Mouse (Mus musculus) lung, embryonic 14.5 days (tissue): ENCODE data around the gene Xpc. TPM values are rescaled to one million over a fixed set of nuclear protein-coding genes. Genes with fewer than 3 reads are reported as not detected.
"Not testable (repeated sequence)": the region's sequence is repeated elsewhere in the genome, so short reads cannot be mapped to it uniquely, and the experiment has no call there.

Source experiments
- ATAC-seq: fragments of 200-750 bp; cut with Nextera tagmentation; 2 replicates; pipeline ENCODE4 v1.8.0; 2017; ENCODE audit warnings: mild to moderate bottlenecking, moderate TSS enrichment, moderate library complexity; ENCODE audit not compliant: insufficient read depth
- DNase-seq: peaks from one replicate; pipeline ENCODE4 v3.0.0-alpha.2; 2015
- H3K27ac ChIP-seq: fragments of 300-500 bp; sonication (generic); 2 replicates; pipeline ENCODE4 v1.5.1; 2014; ENCODE audit warnings: low read depth, mild to moderate bottlenecking, moderate library complexity
- H3K27me3 ChIP-seq: fragments of 300-500 bp; sonication (generic); 2 replicates; pipeline ENCODE4 v1.6.1; 2014; ENCODE audit warnings: low read length, control low read depth; ENCODE audit not compliant: insufficient read depth
- H3K36me3 ChIP-seq: fragments of 300-500 bp; sonication (generic); 2 replicates; pipeline ENCODE4 v1.6.1; 2014; ENCODE audit warnings: control low read depth; ENCODE audit not compliant: insufficient read depth
- H3K4me1 ChIP-seq: fragments of 300-500 bp; sonication (generic); 2 replicates; pipeline ENCODE4 v1.6.1; 2014; ENCODE audit warnings: antibody characterized with exemption, control low read depth; ENCODE audit not compliant: insufficient read depth
- H3K4me2 ChIP-seq: fragments of 300-500 bp; sonication (generic); 2 replicates; pipeline ENCODE4 v1.6.1; 2014; ENCODE audit warnings: mild to moderate bottlenecking
- H3K4me3 ChIP-seq: fragments of 300-500 bp; sonication (generic); 2 replicates; pipeline ENCODE4 v1.5.1; 2014; ENCODE audit warnings: low read depth, low read length
- H3K9ac ChIP-seq: fragments of 300-500 bp; sonication (generic); 2 replicates; pipeline ENCODE4 v1.6.1; 2014
- H3K9me3 ChIP-seq: fragments of 300-500 bp; sonication (generic); 2 replicates; pipeline ENCODE4 v1.6.1; 2016; ENCODE audit warnings: low read depth, low read length, control low read depth
- CTCF ChIP-seq: IDR thresholded peaks from 2 replicates; pipeline ENCODE4 v1.5.1; 2016; ENCODE audit warnings: antibody characterized with exemption, low read depth
- WGBS: fragments of 180-500 bp; shearing (Covaris S2); extraction: QIAGEN DNeasy Blood & Tissue Kit; methylation state at CpG from one replicate; pipeline ENCODE4 v1.1.7; 2014; 5-methylcytosine and 5-hydroxymethylcytosine counted together
- polyA plus RNA-seq: library from polyadenylated mRNA; unstranded; fragments of >200 nt; fragmentation: Nextera tagmentation; extraction: Ambion mirVana; gene quantifications from 2 replicates; pipeline ENCODE4 v1.2.1, GENCODE M21; 2014

Gene Xpc
- polyA plus RNA-seq, 1 experiment from 2014 or later = 15.4 TPM

GRCm38 (mm10) chr6:91472868-91473804 lies 42.6 kb downstream of the Xpc start, which contains the start of the genes Chchd4 and Tmem43:
Chchd4 (minus strand) TSS chr6:91473546.
Tmem43 (plus strand) TSS chr6:91473703.
- H3K9ac ChIP-seq = peak within 1 kb of the TSS; percentile 83
- peaks cover 31% of the 10 kb centered on the region for H3K36me3 ChIP-seq
- DNase-seq (peak; percentile 100), ATAC-seq (peak; percentile 97)
- under 1% methylated on average over 74 of the region's 74 CpGs for WGBS
- H3K9me3 ChIP-seq = no peaks in the 10 kb centered on the region
- peak within 1 kb of the TSS; percentile 83 for H3K4me3 ChIP-seq
- H3K4me2 ChIP-seq = peak within 1 kb of the TSS; percentile 88
- TF ChIP-seq CTCF = no peak
- H3K27me3 ChIP-seq = no peaks in the 10 kb centered on the region
- H3K4me1 ChIP-seq = peaks cover 7% of the 10 kb centered on the region; the same call in 1 of the 2 replicates
- peak within 1 kb of the TSS; percentile 83; the same call in 1 of the 2 replicates for H3K27ac ChIP-seq

GRCm38 (mm10) chr6:91472319-91472718 lies 43.4 kb downstream of the Xpc start:
- Histone ChIP-seq H3K9me3 (no peaks in the 10 kb centered on the region), H3K4me2 (peak overlapping the region; percentile 67), H3K4me3 (peak overlapping the region; percentile 83), H3K27me3 (no peaks in the 10 kb centered on the region), H3K9ac (peak overlapping the region; percentile 80), H3K36me3 (peaks cover 31% of the 10 kb centered on the region), H3K27ac (peak overlapping the region; percentile 83; the same call in 1 of the 2 replicates), H3K4me1 (peaks cover 7% of the 10 kb centered on the region; the same call in 1 of the 2 replicates)
- WGBS = 20% methylated on average over 6 of the region's 6 CpGs
- ATAC-seq (no peak), DNase-seq (peak; percentile 60)
- no peak for TF ChIP-seq CTCF

GRCm38 (mm10) chr6:91471427-91471826 lies 44.3 kb downstream of the Xpc start:
- not testable (repeated sequence) for H3K9me3 ChIP-seq, H3K27ac ChIP-seq, H3K4me3 ChIP-seq, H3K27me3 ChIP-seq, ATAC-seq, DNase-seq, H3K9ac ChIP-seq, H3K4me1 ChIP-seq
- WGBS = 89% methylated on average over 3 of the region's 3 CpGs
- peaks cover 31% of the 10 kb centered on the region for H3K36me3 ChIP-seq
- H3K4me2 ChIP-seq = peak overlapping the region; percentile 67; the same call in 1 of the 2 replicates

GRCm38 (mm10) chr6:91470712-91471111 lies 45.0 kb downstream of the Xpc start:
- no peak for TF ChIP-seq CTCF
- Histone ChIP-seq H3K4me3 (no peak overlapping the region), H3K27ac (no peak overlapping the region), H3K9me3 (no peaks in the 10 kb centered on the region), H3K27me3 (no peaks in the 10 kb centered on the region), H3K4me1 (peaks cover 7% of the 10 kb centered on the region; the same call in 1 of the 2 replicates), H3K4me2 (no peak overlapping the region), H3K9ac (no peak overlapping the region), H3K36me3 (peaks cover 35% of the 10 kb centered on the region)
- WGBS = 77% methylated on average over 2 of the region's 2 CpGs
- no peak for DNase-seq
- no peak for ATAC-seq

GRCm38 (mm10) chr6:91467106-91467505 lies 48.6 kb downstream of the Xpc start:
- no peaks in the 10 kb centered on the region for H3K9me3 ChIP-seq
- H3K36me3 ChIP-seq = peaks cover 64% of the 10 kb centered on the region
- no peak overlapping the region for H3K4me2 ChIP-seq
- 83% methylated on average over 1 of the region's 1 CpGs for WGBS
- ATAC-seq = no peak
- no peak overlapping the region for H3K27ac ChIP-seq
- no peak for TF ChIP-seq CTCF
- no peak for DNase-seq
- no peak overlapping the region for H3K4me3 ChIP-seq
- no peak overlapping the region for H3K9ac ChIP-seq
- 0 out of 2 replicates have a peak, but pooled peaks cover under 1% of the 10 kb centered on the region for H3K4me1 ChIP-seq
- H3K27me3 ChIP-seq = no peaks in the 10 kb centered on the region

GRCm38 (mm10) chr6:91465756-91466155 lies 49.9 kb downstream of the Xpc start:
- H3K36me3 ChIP-seq = peaks cover 64% of the 10 kb centered on the region
- TF ChIP-seq CTCF = no peak
- ATAC-seq = no peak
- H3K27ac ChIP-seq = no peak overlapping the region
- H3K4me2 ChIP-seq = no peak overlapping the region
- DNase-seq = no peak
- H3K27me3 ChIP-seq = no peaks in the 10 kb centered on the region
- 94% methylated on average over 2 of the region's 2 CpGs for WGBS
- no peaks in the 10 kb centered on the region for H3K9me3 ChIP-seq
- no peak overlapping the region for H3K4me3 ChIP-seq
- no peak overlapping the region for H3K9ac ChIP-seq
- H3K4me1 ChIP-seq = no peaks in the 10 kb centered on the region

- TF ChIP-seq CTCF = no peak
- Histone ChIP-seq H3K9ac (no peak overlapping the region), H3K4me1 (no peaks in the 10 kb centered on the region), H3K9me3 (no peaks in the 10 kb centered on the region), H3K36me3 (peaks cover 18% of the 10 kb centered on the region), H3K27ac (no peak overlapping the region), H3K4me2 (no peak overlapping the region), H3K27me3 (no peaks in the 10 kb centered on the region), H3K4me3 (no peak overlapping the region)
- 89% methylated on average over 1 of the region's 1 CpGs for whole genome bisulfite sequencing
- ATAC-seq (no peak), DNase-seq (peak; percentile 12)
These were observed 56.2 kb downstream of the Xpc start for GRCm38 (mm10) chr6:91459471-91459870.
